Mouse (Mus musculus) c-Kit-positive CD71-positive TER-119-positive erythroid progenitor cells, embryonic 14.5 days (primary cell): ENCODE data around the gene Chd1.
A peak's percentile ranks its signal among the peaks of the same experiment; 100 is the strongest.

Source experiments
- DNase-seq: peaks from one replicate; pipeline ENCODE4 v3.0.0-alpha.2; 2013; ENCODE audit warnings: low spot score

The Chd1 gene

GRCm38 (mm10) chr17:15704475-15705300 lies at the start of gene Chd1:
Chd1 (plus strand) TSS chr17:15704967.
- peak; percentile 82 for DNase-seq

GRCm38 (mm10) chr17:15656881-15657607 lies 47.7 kb upstream of the Chd1 start:
- no peak for DNase-seq

GRCm38 (mm10) chr17:15672870-15673269 lies 31.9 kb upstream of the Chd1 start:
- DNase-seq: no peak

GRCm38 (mm10) chr17:15677970-15678645 lies 26.7 kb upstream of the Chd1 start:
- DNase-seq: no peak

- no peak for DNase-seq
Observed at GRCm38 (mm10) chr17:15679966-15680630, 24.7 kb upstream of the Chd1 start.

GRCm38 (mm10) chr17:15680661-15681060 lies 24.1 kb upstream of the Chd1 start:
- no peak for DNase-seq

GRCm38 (mm10) chr17:15686396-15686795 lies 18.4 kb upstream of the Chd1 start:
- DNase-seq: no peak

- no peak for DNase-seq
Observed at GRCm38 (mm10) chr17:15690304-15690703, 14.5 kb upstream of the Chd1 start.

- no peak for DNase-seq
Observed at GRCm38 (mm10) chr17:15695566-15695965, 9.2 kb upstream of the Chd1 start.

- no peak for DNase-seq
Observed at GRCm38 (mm10) chr17:15698956-15699355, 5.8 kb upstream of the Chd1 start.

GRCm38 (mm10) chr17:15701505-15701904 lies 3.3 kb upstream of the Chd1 start:
- DNase-seq: no peak

- no peak for DNase-seq
Observed at GRCm38 (mm10) chr17:15704158-15704474, 651 bp upstream of the Chd1 start.

GRCm38 (mm10) chr17:15705303-15706284 lies 827 bp downstream of the Chd1 start:
- DNase-seq: peak; percentile 48

- DNase-seq: no peak
Observed at GRCm38 (mm10) chr17:15714507-15714906, 9.7 kb downstream of the Chd1 start.

- DNase-seq: no peak
Observed at GRCm38 (mm10) chr17:15715013-15715902, 10.5 kb downstream of the Chd1 start.

- DNase-seq: no peak
Observed at GRCm38 (mm10) chr17:15715940-15716339, 11.2 kb downstream of the Chd1 start.

- no peak for DNase-seq
Observed at GRCm38 (mm10) chr17:15720841-15721240, 16.1 kb downstream of the Chd1 start.

- no peak for DNase-seq
Observed at GRCm38 (mm10) chr17:15723291-15723690, 18.5 kb downstream of the Chd1 start.

- peak; percentile 41 for DNase-seq
Observed at GRCm38 (mm10) chr17:15723866-15724475, 19.2 kb downstream of the Chd1 start.

- DNase-seq: no peak
Observed at GRCm38 (mm10) chr17:15731706-15732105, 26.9 kb downstream of the Chd1 start.
